ENCODE assay signal across 13 mouse cellular contexts in genomic region chr1:57889803-57890202, GRCm38 (mm10).
DNase-seq lines count a peak whose midpoint lies in the region; ATAC-seq and TF ChIP-seq lines count a peak whose summit lies in the region.
"Had no signal": no experiment of that assay in that cellular context is flagged by ENCODE, and none has a peak within 500 bp of the region (broad histone marks: within the 10 kb centered on the region; RNA-seq: fewer than 3 reads in every experiment).

No protein-coding gene starts in this region.

- no peak overlapping the region for H3K4me3 ChIP-seq in heart, embryonic 13.5 days
- H3K4me3 ChIP-seq in kidney, embryonic 16.5 days (ENCODE audit: low read length) = no peak overlapping the region
- H3K4me3 ChIP-seq in stomach, embryonic 14.5 days (ENCODE audit: low read depth, low read length) = no peak overlapping the region
- H3K4me3 ChIP-seq in stomach, postnatal 0 days (ENCODE audit: low read depth, low read length) = no peak overlapping the region
- H3K4me3 ChIP-seq: liver, embryonic 13.5 days; neural tube, embryonic 15.5 days had no signal

- peak overlapping the region; percentile 78 for H3K27ac ChIP-seq in heart, embryonic 13.5 days (replicated peaks)
- peak overlapping the region; percentile 70 for H3K27ac ChIP-seq in kidney, embryonic 16.5 days (ENCODE audit: low read length)
- peak overlapping the region; percentile 72; the same call in 1 of the 2 replicates for H3K27ac ChIP-seq in stomach, embryonic 14.5 days (ENCODE audit: low read length)
- no peak overlapping the region for H3K27ac ChIP-seq in stomach, postnatal 0 days (replicated peaks)
- H3K27ac ChIP-seq: liver, embryonic 13.5 days; neural tube, embryonic 15.5 days had no signal

- TF ChIP-seq CTCF in stomach, postnatal 0 days (IDR thresholded peaks at IDR 0.05; ENCODE audit: low read depth) = no peak

- ATAC-seq in heart, embryonic 13.5 days (ENCODE audit: extremely low read depth, insufficient number of reproducible peaks, low FRiP score, low TSS enrichment) = no peak
- no peak for ATAC-seq in kidney, embryonic 16.5 days (ENCODE audit: low FRiP score, low TSS enrichment)
- no peak for ATAC-seq in stomach, embryonic 14.5 days (ENCODE audit: insufficient number of reproducible peaks, insufficient read depth, low FRiP score, low read depth)
- ATAC-seq in stomach, postnatal 0 days (ENCODE audit: low FRiP score, low TSS enrichment) = no peak
- ATAC-seq: activated CD4-positive, CD25-positive, alpha-beta regulatory T cell, adult 4 months; intestine, postnatal 0 days had no signal

- WGBS in heart, embryonic 13.5 days = 11% methylated on average over 5 of the region's 5 CpGs
- 26% methylated on average over 5 of the region's 5 CpGs for WGBS in kidney, embryonic 16.5 days
- 23% methylated on average over 5 of the region's 5 CpGs for WGBS in stomach, embryonic 14.5 days
- 35% methylated on average over 5 of the region's 5 CpGs for WGBS in stomach, postnatal 0 days

- 0 out of 2 replicates have a peak overlapping the region, but pooled peaks have one; percentile 4 for H3K9ac ChIP-seq in heart, embryonic 13.5 days
- no peak overlapping the region for H3K9ac ChIP-seq in kidney, embryonic 16.5 days (replicated peaks; ENCODE audit: low read length)
- H3K9ac ChIP-seq in stomach, embryonic 14.5 days (replicated peaks; ENCODE audit: low read depth, low read length) = no peak overlapping the region
- no peak overlapping the region for H3K9ac ChIP-seq in stomach, postnatal 0 days (ENCODE audit: low read length)
- H3K9ac ChIP-seq: liver, embryonic 13.5 days; neural tube, embryonic 15.5 days had no signal

- H3K36me3 ChIP-seq in heart, embryonic 13.5 days = peaks cover 26% of the 10 kb centered on the region
- H3K36me3 ChIP-seq in kidney, embryonic 16.5 days (ENCODE audit: insufficient read depth, low read length) = peaks cover 7% of the 10 kb centered on the region
- peaks cover 5% of the 10 kb centered on the region; the same call in 1 of the 2 replicates for H3K36me3 ChIP-seq in stomach, embryonic 14.5 days (ENCODE audit: control insufficient read depth, insufficient read depth, low read length)
- no peaks in the 10 kb centered on the region; the same call in none of the 2 replicates for H3K36me3 ChIP-seq in stomach, postnatal 0 days (ENCODE audit: control insufficient read depth, insufficient read depth, low read length)
- H3K36me3 ChIP-seq: G1E; liver, embryonic 13.5 days had no signal

- H3K27me3 ChIP-seq in heart, embryonic 13.5 days (replicated peaks) = no peaks in the 10 kb centered on the region
- no peaks in the 10 kb centered on the region for H3K27me3 ChIP-seq in kidney, embryonic 16.5 days (ENCODE audit: insufficient read depth, low read length)
- H3K27me3 ChIP-seq in stomach, embryonic 14.5 days (ENCODE audit: control insufficient read depth, insufficient read depth, low read length) = no peaks in the 10 kb centered on the region
- H3K27me3 ChIP-seq in stomach, postnatal 0 days (ENCODE audit: control insufficient read depth, insufficient read depth, low read length) = no peaks in the 10 kb centered on the region
- H3K27me3 ChIP-seq: liver, embryonic 13.5 days; neural tube, embryonic 15.5 days had no signal

- H3K4me1 ChIP-seq in heart, embryonic 13.5 days = peaks cover 33% of the 10 kb centered on the region
- peaks cover 15% of the 10 kb centered on the region for H3K4me1 ChIP-seq in kidney, embryonic 16.5 days (ENCODE audit: insufficient read depth, low read length)
- H3K4me1 ChIP-seq in stomach, embryonic 14.5 days (ENCODE audit: control insufficient read depth, insufficient read depth, low read length) = peaks cover 9% of the 10 kb centered on the region; the same call in 1 of the 2 replicates
- 0 out of 2 replicates have a peak, but pooled peaks cover 2% of the 10 kb centered on the region for H3K4me1 ChIP-seq in stomach, postnatal 0 days (replicated peaks; ENCODE audit: control insufficient read depth, insufficient read depth)
- H3K4me1 ChIP-seq: liver, embryonic 13.5 days had no signal

- peak; percentile 9 for DNase-seq in embryo, embryonic 10.5 days (ENCODE audit: low spot score)
- no peak for DNase-seq in embryo, embryonic 9.5 days (ENCODE audit: extremely low spot score)
- DNase-seq in heart, adult 8-10 months (ENCODE audit: low spot score) = no peak
- no peak for DNase-seq in kidney, adult 18-20 months
- DNase-seq in stomach, postnatal 0 days (ENCODE audit: low spot score) = no peak
- DNase-seq: liver, embryonic 13.5 days had no signal

- peak overlapping the region; percentile 38 for H3K4me2 ChIP-seq in heart, embryonic 13.5 days
- H3K4me2 ChIP-seq in kidney, embryonic 16.5 days (replicated peaks; ENCODE audit: low read depth, low read length) = no peak overlapping the region
- no peak overlapping the region for H3K4me2 ChIP-seq in stomach, embryonic 14.5 days (replicated peaks; ENCODE audit: low read depth, low read length)
- no peak overlapping the region for H3K4me2 ChIP-seq in stomach, postnatal 0 days (replicated peaks; ENCODE audit: low read depth)
- H3K4me2 ChIP-seq: liver, embryonic 13.5 days; neural tube, embryonic 15.5 days had no signal

- no peak for TF ChIP-seq EP300 in stomach, postnatal 0 days (optimal IDR thresholded peaks at IDR 0.05)

- H3K9me3 ChIP-seq in heart, embryonic 13.5 days = no peaks in the 10 kb centered on the region
- peaks cover 5% of the 10 kb centered on the region; the same call in 1 of the 2 replicates for H3K9me3 ChIP-seq in kidney, embryonic 16.5 days (ENCODE audit: low read length)
- no peaks in the 10 kb centered on the region for H3K9me3 ChIP-seq in stomach, embryonic 14.5 days (ENCODE audit: control insufficient read depth, low read depth, low read length)
- no peaks in the 10 kb centered on the region for H3K9me3 ChIP-seq in stomach, postnatal 0 days (ENCODE audit: control insufficient read depth, low read length)
- H3K9me3 ChIP-seq: G1E; liver, embryonic 13.5 days; neural tube, embryonic 15.5 days had no signal
